Mouse (Mus musculus): ENCODE results near the gene Clpsl2.

DNA sequence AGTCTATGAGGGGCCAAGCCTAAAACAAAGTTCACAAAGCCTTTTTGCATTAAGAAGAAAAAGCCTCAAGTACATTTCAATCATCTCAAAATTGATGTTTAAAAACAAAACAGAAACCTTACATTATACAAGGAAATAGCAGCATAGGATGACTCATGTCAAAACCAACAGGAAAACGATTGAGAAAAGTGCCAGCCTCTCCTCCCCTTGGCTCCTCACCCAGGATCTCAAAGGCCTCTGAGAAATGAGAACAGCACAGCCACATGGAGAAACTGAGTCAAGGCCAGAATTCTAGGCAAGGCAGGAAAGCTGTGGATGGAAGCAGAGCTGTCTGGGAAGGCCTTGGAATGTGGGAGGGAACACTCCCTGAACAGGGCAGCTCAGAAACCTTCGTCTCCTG lies 39.4 kb downstream of the Clpsl2 start:
- TF ChIP-seq GATA1 (IDR thresholded peaks at IDR 0.05; ENCODE audit: low read length), result no peak
- no peak for TF ChIP-seq TAL1 (IDR thresholded peaks at IDR 0.05; ENCODE audit: low read length)

All from erythroblast, embryonic 14.5 days (primary cell).